Mouse (Mus musculus) megakaryocyte, embryonic 14.5 days (primary cell): ENCODE measurements around the gene Spry1. TPM values are rescaled to one million over a fixed set of nuclear protein-coding genes. Genes with fewer than 3 reads are reported as not detected.

Source experiments
- H3K27me3 ChIP-seq: replicated peaks from 2 replicates; pipeline ENCODE3; 2012; ENCODE audit warnings: inconsistent platforms
- H3K36me3 ChIP-seq: replicated peaks from 2 replicates; pipeline ENCODE3; 2012; ENCODE audit warnings: low read length, inconsistent platforms, mixed read lengths
- H3K4me1 ChIP-seq: 2 replicates; pipeline ENCODE4 v1.6.1; 2012; ENCODE audit warnings: inconsistent platforms
- H3K4me3 ChIP-seq: replicated peaks from 2 replicates; pipeline ENCODE3; 2012; ENCODE audit warnings: moderate library complexity, mild to moderate bottlenecking, inconsistent platforms
- H3K9me3 ChIP-seq: 2 replicates; pipeline ENCODE4 v1.6.1; 2012; ENCODE audit warnings: inconsistent platforms
- FLI1 ChIP-seq: IDR thresholded peaks from 2 replicates; pipeline ENCODE4 v1.6.1; 2012; ENCODE audit warnings: low read length, inconsistent platforms, mixed read lengths
- GATA1 ChIP-seq: IDR thresholded peaks from 3 replicates; pipeline ENCODE4 v1.6.1; 2012; ENCODE audit warnings: mixed read lengths, low read length, inconsistent platforms, borderline replicate concordance
- polyA plus RNA-seq: library from polyadenylated mRNA; stranded (reverse); fragments of >175 nt; gene quantifications from 2 replicates; pipeline ENCODE4 v1.2.3, GENCODE M21; 2012; ENCODE audit warnings: low replicate concordance; ENCODE audit not compliant: insufficient read depth

Spry1 gene
- polyA plus RNA-seq, 1 experiment = 11.5 TPM

- Histone ChIP-seq H3K9me3 (no peaks in the 10 kb centered on the region), H3K27me3 (no peaks in the 10 kb centered on the region), H3K36me3 (peaks cover 36% of the 10 kb centered on the region), H3K4me1 (peaks cover 50% of the 10 kb centered on the region), H3K4me3 (peak overlapping the region; percentile 99)
- TF ChIP-seq FLI1 = no peak
- TF ChIP-seq GATA1 = no peak
These were observed 495 bp downstream of the Spry1 start for GRCm38 (mm10) chr3:37640162-37640721.

DNA sequence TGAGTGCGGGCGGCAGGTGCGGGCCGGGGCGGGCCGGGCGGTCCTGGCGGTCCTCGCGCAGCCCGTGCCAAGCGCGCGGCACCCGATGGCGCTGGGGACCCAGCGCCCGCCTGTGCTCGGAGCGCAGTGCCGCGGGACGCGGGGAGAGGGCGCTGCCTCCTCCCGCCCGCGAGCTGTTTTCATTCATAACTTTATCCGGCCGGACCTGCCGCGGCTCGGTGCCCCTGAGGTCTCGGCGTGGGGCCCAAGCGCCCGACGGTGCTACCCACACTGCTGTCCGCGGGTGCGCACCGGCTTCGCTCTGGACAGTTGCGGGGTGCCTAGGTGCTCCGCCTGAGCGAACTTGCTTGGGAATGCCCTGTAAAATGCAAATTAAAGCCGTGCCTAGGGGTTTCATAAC, 1.1 kb downstream of the Spry1 start:
- TF ChIP-seq FLI1 (no peak), GATA1 (no peak)
- Histone ChIP-seq H3K4me3 (peak overlapping the region; percentile 99), H3K4me1 (peaks cover 54% of the 10 kb centered on the region), H3K9me3 (no peaks in the 10 kb centered on the region), H3K27me3 (no peaks in the 10 kb centered on the region), H3K36me3 (peaks cover 42% of the 10 kb centered on the region)

DNA sequence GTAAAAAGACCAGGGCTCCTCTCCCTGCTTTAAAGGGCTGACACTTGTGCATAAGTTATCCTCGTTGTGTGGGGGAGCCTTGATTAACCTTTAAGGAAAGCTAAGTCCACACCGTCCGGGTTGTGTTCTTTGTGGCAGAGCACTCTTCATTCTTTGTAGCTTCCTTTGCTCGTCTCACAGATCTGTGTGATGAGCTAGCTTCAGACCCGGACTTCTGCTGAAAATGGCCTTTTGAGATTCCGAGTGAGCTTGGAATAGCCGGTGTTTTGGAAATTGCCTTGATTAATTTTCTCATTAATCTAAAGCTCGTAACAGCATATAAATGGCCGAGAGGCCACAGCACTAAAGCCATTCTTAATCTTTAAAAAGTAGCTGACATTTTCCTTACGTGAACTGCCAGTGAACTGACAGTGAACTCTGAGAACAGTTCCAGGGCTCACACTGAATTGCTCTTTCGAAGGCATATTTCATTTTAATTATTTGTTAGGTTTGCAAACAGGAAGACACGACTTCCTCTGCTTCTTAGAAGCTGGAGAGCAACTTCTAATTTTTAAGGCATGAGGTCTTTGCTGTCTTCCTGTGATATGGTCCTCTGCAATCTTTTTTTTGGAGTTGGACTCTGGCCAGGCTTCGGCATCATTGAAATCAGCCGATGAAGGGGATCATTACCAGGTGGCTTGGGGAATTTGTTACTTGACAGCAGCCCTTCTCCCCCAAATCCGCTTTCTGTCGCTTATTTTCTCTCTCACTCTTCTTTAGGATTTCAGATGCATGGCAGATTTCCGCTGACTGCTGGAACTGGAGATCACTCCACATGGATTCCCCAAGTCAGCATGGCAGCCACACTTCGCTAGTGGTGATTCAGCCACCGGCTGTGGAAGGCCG, 2.3 kb downstream of the Spry1 start:
- no peak for TF ChIP-seq FLI1
- TF ChIP-seq GATA1 = no peak
- peaks cover 50% of the 10 kb centered on the region for H3K4me1 ChIP-seq
- H3K27me3 ChIP-seq = no peaks in the 10 kb centered on the region
- H3K4me3 ChIP-seq = peak overlapping the region; percentile 99
- no peaks in the 10 kb centered on the region for H3K9me3 ChIP-seq
- H3K36me3 ChIP-seq = peaks cover 52% of the 10 kb centered on the region

DNA sequence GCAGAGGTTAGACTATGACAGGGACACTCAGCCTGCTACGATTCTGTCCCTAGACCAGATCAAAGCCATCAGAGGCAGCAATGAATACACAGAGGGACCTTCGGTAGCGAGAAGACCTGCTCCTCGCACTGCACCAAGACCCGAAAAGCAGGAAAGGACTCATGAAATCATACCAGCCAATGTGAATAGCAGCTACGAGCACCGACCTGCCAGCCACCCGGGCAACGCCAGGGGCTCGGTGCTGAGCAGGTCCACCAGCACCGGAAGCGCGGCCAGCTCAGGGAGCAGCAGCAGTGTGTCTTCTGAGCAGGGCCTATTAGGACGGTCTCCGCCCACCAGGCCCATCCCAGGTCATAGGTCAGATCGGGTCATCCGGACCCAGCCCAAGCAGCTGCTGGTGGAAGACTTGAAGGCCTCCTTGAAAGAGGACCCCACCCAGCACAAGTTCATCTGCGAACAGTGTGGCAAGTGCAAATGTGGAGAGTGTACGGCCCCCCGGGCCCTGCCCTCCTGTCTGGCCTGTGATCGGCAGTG, 3.0 kb downstream of the Spry1 start:
- no peaks in the 10 kb centered on the region for H3K27me3 ChIP-seq
- H3K4me1 ChIP-seq = peaks cover 52% of the 10 kb centered on the region
- H3K4me3 ChIP-seq = peak overlapping the region; percentile 99
- peaks cover 58% of the 10 kb centered on the region for H3K36me3 ChIP-seq
- H3K9me3 ChIP-seq = no peaks in the 10 kb centered on the region
- no peak for TF ChIP-seq GATA1
- TF ChIP-seq FLI1 = no peak

DNA sequence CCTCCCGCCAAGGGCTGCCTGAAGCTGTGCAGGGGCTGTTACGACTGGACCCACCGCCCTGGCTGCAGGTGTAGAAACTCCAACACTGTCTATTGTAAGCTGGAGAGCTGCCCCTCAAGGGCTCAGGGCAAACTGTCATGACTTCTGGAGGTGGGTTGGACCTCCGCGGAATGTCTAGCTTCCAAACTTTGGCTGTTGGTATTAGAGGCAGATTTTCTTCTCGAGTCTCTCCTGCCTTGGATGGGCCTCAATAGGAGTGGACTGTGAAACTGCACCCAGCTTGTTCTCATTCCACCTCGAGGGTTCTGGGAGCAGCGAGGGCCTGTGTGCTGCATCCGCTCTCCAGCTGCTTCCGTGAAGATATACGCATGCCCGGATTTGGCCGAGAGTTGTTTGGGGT, 3.7 kb downstream of the Spry1 start:
- Histone ChIP-seq H3K9me3 (no peaks in the 10 kb centered on the region), H3K4me1 (peaks cover 56% of the 10 kb centered on the region), H3K27me3 (no peaks in the 10 kb centered on the region), H3K4me3 (peak overlapping the region; percentile 99), H3K36me3 (peaks cover 64% of the 10 kb centered on the region)
- TF ChIP-seq FLI1 (no peak), GATA1 (no peak)

DNA sequence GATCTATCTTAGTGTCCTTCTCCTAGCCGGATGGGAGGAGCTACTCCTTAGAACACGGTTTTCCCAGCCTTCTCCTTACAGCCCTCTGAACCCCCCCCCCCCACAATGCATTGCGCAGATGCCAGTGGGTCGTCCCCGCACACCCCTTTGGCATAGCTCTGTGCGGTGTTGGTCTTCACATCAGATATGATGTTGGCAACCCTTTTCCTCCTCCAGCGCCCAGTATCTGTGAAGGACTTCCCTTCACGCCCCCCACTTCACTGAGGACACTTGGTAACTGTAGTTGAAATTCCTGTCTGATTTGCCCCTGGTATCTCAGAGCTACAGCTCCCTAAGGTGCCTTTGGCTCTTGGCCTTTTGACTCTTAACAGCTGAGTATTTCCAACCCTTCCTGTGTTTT, 4.2 kb downstream of the Spry1 start:
- Histone ChIP-seq H3K27me3 (no peaks in the 10 kb centered on the region), H3K9me3 (no peaks in the 10 kb centered on the region), H3K36me3 (peaks cover 69% of the 10 kb centered on the region), H3K4me1 (peaks cover 58% of the 10 kb centered on the region), H3K4me3 (peak overlapping the region; percentile 99)
- no peak for TF ChIP-seq FLI1
- no peak for TF ChIP-seq GATA1

DNA sequence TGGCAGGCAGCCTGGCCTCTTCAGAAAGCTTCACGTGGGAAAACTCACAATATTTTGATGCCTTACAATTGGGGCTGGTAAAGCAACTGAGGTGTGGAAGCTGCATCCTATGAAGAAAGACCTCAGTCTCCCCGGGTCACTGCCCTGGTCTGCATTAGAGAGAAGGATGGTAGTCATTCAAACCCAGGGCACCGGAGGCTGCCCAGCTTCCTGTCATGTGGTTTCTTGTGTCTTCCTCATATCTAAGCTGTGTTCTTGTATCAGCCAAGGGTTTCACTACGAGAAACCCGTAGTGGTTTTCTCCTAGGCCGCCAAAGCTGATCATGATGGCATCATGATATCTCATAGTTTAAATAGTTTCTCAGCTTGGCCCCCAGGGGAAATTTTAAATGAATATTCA, 5.3 kb downstream of the Spry1 start:
- TF ChIP-seq FLI1 (no peak), GATA1 (no peak)
- H3K36me3 ChIP-seq = peaks cover 78% of the 10 kb centered on the region
- no peaks in the 10 kb centered on the region for H3K27me3 ChIP-seq
- H3K9me3 ChIP-seq = no peaks in the 10 kb centered on the region
- H3K4me1 ChIP-seq = peaks cover 67% of the 10 kb centered on the region
- H3K4me3 ChIP-seq = peak overlapping the region; percentile 65

DNA sequence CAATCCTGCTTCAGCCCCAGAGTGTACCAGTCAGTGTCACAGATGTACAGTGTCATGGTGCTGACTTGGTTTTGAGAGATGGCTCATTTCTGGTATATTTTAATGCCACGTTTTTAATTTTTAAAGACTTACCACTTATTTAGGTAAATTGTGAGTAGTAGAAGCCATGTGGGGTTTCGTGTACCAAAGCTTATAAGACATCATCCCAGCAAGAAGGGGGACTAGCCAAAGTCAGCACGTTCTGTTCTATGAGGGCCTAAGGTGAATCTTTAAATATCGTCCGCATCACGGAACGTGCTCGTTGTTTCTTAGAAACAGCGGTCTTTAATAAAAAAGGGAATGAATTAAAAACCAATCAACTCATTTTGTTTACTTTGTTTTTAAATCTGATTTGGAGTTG, 6.5 kb downstream of the Spry1 start:
- no peak overlapping the region for H3K4me3 ChIP-seq
- H3K4me1 ChIP-seq = peaks cover 71% of the 10 kb centered on the region
- peaks cover 84% of the 10 kb centered on the region for H3K36me3 ChIP-seq
- TF ChIP-seq GATA1 = no peak
- TF ChIP-seq FLI1 = no peak
- no peaks in the 10 kb centered on the region for H3K9me3 ChIP-seq
- H3K27me3 ChIP-seq = no peaks in the 10 kb centered on the region

- H3K36me3 ChIP-seq = peaks cover 78% of the 10 kb centered on the region
- TF ChIP-seq FLI1 (no peak), GATA1 (no peak)
- no peaks in the 10 kb centered on the region for H3K9me3 ChIP-seq
- no peak overlapping the region for H3K4me3 ChIP-seq
- peaks cover 68% of the 10 kb centered on the region for H3K4me1 ChIP-seq
- no peaks in the 10 kb centered on the region for H3K27me3 ChIP-seq
These were observed 7.5 kb downstream of the Spry1 start for GRCm38 (mm10) chr3:37647225-37647624.

DNA sequence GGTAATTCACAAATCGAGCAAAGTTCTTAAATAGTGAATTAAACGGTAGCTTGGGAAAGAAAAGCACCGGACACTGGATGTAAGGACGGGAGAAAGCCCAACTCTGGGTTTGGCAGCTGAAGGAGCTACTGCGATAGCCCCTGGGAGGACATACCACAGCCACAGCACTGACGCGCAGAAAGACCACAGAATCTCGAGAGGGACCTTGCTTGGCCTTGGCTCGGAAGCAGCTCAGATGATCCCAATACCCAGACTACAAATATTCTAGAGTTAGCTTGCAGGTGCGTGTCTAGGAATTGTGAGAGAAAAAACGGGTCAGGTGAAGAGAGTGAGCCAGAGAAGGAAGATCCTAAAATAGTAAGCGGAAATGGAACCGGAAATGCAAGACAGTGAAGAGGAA, 8.5 kb downstream of the Spry1 start:
- TF ChIP-seq GATA1 = no peak
- no peak for TF ChIP-seq FLI1
- no peaks in the 10 kb centered on the region for H3K27me3 ChIP-seq

More for the DNA sequence above, 8.5 kb downstream of the Spry1 start:
- no peaks in the 10 kb centered on the region for H3K9me3 ChIP-seq
- H3K36me3 ChIP-seq = peaks cover 70% of the 10 kb centered on the region
- H3K4me3 ChIP-seq = no peak overlapping the region
- H3K4me1 ChIP-seq = peaks cover 65% of the 10 kb centered on the region
